Mouse (Mus musculus) G1E-ER4 (cell line): ENCODE measurements around the gene Cd302. TPM values are rescaled to one million over a fixed set of nuclear protein-coding genes. Genes with fewer than 3 reads are reported as not detected.

Source experiments
- GATA1 ChIP-seq: IDR thresholded peaks from one replicate; pipeline ENCODE4 v1.8.0; 2012; ENCODE audit warnings: low read length, inconsistent platforms
- polyA plus RNA-seq: library from polyadenylated mRNA; stranded (reverse); fragments of >175 nt; gene quantifications from 2 replicates; pipeline ENCODE4 v1.2.3, GENCODE M21; 2012

The Cd302 gene
- not detected in 2 replicates for polyA plus RNA-seq

- TF ChIP-seq GATA1, result no peak
Measured at GRCm38 (mm10) chr2:60284467-60284821, at the start of gene Cd302. Gene Cd302 (minus strand): TSS chr2:60284488.

GRCm38 (mm10) chr2:60328641-60329040 lies 44.4 kb upstream of the Cd302 start:
- TF ChIP-seq GATA1, result peak; percentile 63

GRCm38 (mm10) chr2:60327581-60327980 lies 43.3 kb upstream of the Cd302 start:
- TF ChIP-seq GATA1, result no peak

GRCm38 (mm10) chr2:60326948-60327347 lies 42.7 kb upstream of the Cd302 start:
- no peak for TF ChIP-seq GATA1

- no peak for TF ChIP-seq GATA1
Measured at GRCm38 (mm10) chr2:60323411-60323810, 39.1 kb upstream of the Cd302 start.

GRCm38 (mm10) chr2:60322031-60322726 lies 37.9 kb upstream of the Cd302 start:
- no peak for TF ChIP-seq GATA1

GRCm38 (mm10) chr2:60303796-60304195 lies 19.5 kb upstream of the Cd302 start:
- no peak for TF ChIP-seq GATA1

GRCm38 (mm10) chr2:60299323-60299722 lies 15.0 kb upstream of the Cd302 start:
- TF ChIP-seq GATA1, result no peak

- TF ChIP-seq GATA1, result no peak
Measured at GRCm38 (mm10) chr2:60298266-60298665, 14.0 kb upstream of the Cd302 start.

- TF ChIP-seq GATA1, result no peak
Measured at GRCm38 (mm10) chr2:60291381-60291780, 7.1 kb upstream of the Cd302 start.

- TF ChIP-seq GATA1, result no peak
Measured at GRCm38 (mm10) chr2:60289451-60289850, 5.2 kb upstream of the Cd302 start.

- no peak for TF ChIP-seq GATA1
Measured at GRCm38 (mm10) chr2:60288606-60289005, 4.3 kb upstream of the Cd302 start.

- TF ChIP-seq GATA1, result no peak
Measured at GRCm38 (mm10) chr2:60285107-60285617, 874 bp upstream of the Cd302 start.

GRCm38 (mm10) chr2:60283751-60284466 lies 379 bp downstream of the Cd302 start:
- TF ChIP-seq GATA1, result no peak

GRCm38 (mm10) chr2:60283208-60283750 lies 1.0 kb downstream of the Cd302 start:
- TF ChIP-seq GATA1, result no peak

GRCm38 (mm10) chr2:60282625-60283024 lies 1.7 kb downstream of the Cd302 start:
- no peak for TF ChIP-seq GATA1
